Mouse (Mus musculus) urinary bladder, postnatal 4 days (tissue): ENCODE data around the gene Gjd3.
"Not testable (repeated sequence)": the region's sequence is repeated elsewhere in the genome, so short reads cannot be mapped to it uniquely, and the experiment has no call there.

Experiments used
- DNase-seq, 2 experiments: peaks; one replicate each; pipeline ENCODE4 v3.0.0; 2021 to 2022; ENCODE audit warnings: low spot score in 2 of 2

Gjd3 gene

DNA sequence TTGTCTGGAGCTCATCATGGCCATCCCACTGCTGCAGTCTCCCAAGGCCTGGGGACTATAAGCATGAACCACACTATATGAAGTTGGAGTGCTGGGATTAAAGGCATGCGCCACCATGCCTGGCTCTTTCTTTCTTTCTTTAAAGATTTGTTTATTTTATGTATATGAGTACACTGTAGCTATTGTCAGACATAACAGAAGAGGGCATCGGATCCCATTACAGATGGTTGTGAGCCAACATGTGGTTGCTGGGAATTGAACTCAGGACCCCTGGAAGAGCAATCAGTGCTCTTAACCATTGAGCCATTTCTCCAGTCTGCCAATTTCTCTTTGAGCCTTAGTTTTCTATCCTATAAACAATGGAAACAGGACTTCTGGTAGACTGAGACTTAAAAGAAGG, 49.0 kb downstream of the Gjd3 start:
- not testable (repeated sequence) for DNase-seq

DNA sequence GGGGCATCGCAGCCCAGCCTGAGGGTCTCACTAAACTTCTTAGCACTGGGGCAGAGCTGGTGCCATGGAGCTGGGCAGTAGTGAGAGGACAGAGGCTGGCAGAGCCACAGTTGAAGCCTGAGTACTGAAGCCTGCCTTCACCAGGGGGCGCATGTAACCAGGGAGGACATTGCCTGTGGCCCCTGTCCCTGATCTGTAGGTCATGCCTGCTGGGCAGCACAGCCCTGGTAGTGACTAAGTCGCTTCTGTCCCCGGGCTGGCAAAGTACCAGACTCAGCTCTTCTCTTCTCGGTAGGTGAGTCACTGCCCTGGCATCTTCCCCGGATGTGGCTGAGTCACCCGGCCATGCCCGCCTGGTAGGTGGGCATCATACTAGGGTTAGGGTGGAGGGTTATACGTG, 49.7 kb downstream of the Gjd3 start:
- no peak for DNase-seq

DNA sequence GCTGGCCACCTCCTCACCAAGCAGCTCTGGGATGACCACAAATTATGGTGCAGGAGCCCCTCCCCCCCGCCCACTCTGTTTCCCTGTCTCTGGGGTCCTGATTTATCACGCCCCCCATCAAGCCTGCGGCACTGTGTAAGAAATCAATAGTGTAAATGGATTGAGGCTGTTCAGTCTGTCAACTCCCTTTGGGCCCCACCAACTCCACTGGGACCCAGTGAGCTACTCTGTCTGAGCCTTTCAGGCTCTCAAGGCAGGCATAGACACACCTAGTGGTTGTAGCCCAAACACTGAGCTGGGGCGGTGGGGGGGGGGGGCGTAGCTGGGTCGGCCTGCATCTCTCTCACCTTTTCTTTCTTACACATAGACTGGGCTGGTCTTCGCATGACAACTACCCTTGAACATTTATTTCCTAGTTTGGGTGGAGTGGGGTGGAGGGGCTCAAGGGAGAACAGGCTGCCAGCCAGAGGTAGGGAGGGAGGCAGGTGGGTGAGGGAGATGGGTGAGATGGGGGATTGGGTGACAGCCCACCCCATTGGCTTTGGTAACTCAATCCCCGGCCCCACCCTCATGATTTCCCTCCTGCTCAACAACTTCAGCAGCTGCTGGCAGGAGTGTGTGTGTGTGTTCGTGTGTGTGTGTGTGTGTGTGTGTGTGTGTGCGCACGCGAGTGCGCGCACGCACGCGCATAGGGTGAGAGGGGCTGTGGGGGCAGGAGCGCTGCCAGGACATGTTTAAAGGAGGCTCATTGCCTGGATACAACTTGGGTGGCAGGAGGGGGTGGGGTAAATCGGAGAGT, 50.3 kb downstream of the Gjd3 start:
- DNase-seq: no peak
